Mouse (Mus musculus) myocyte (in vitro differentiated cells): ENCODE measurements around the gene Cwc15.

Source experiments
- E2F4 ChIP-seq: IDR thresholded peaks from one replicate; pipeline ENCODE4 v1.6.1; 2011; ENCODE audit warnings: mild to moderate bottlenecking, control low read depth, moderate library complexity; ENCODE audit not compliant: insufficient read depth
- MAX ChIP-seq: IDR thresholded peaks from one replicate; pipeline ENCODE4 v1.6.1; 2011; ENCODE audit warnings: low read depth, mild to moderate bottlenecking, control low read depth
- MYOD1 ChIP-seq, 3 experiments: IDR thresholded peaks; one replicate each; pipeline ENCODE4 v1.6.1; 2011; ENCODE audit warnings: control low read depth in 2 of 3, low read depth in 2 of 3, mild to moderate bottlenecking in 2 of 3, moderate library complexity in 1 of 3; ENCODE audit not compliant: insufficient read length in 2 of 3, control insufficient read depth in 1 of 3
- POLR2A ChIP-seq: IDR thresholded peaks from one replicate; pipeline ENCODE4 v1.6.1; 2011; ENCODE audit warnings: low read depth, mild to moderate bottlenecking, control low read depth, moderate library complexity; ENCODE audit not compliant: insufficient read length
- REST ChIP-seq: IDR thresholded peaks from one replicate; pipeline ENCODE4 v1.6.1; 2011; ENCODE audit warnings: mild to moderate bottlenecking, control low read depth, moderate library complexity; ENCODE audit not compliant: insufficient read depth, insufficient read length
- SRF ChIP-seq: IDR thresholded peaks from one replicate; pipeline ENCODE4 v1.6.1; 2011; ENCODE audit warnings: low read depth; ENCODE audit not compliant: control insufficient read depth, insufficient read length
- TCF12 ChIP-seq: IDR thresholded peaks from one replicate; pipeline ENCODE4 v1.6.1; 2011; ENCODE audit warnings: mild to moderate bottlenecking, control low read depth; ENCODE audit not compliant: poor library complexity, insufficient read depth, severe bottlenecking
- TCF3 ChIP-seq: IDR thresholded peaks from one replicate; pipeline ENCODE4 v1.6.1; 2011; ENCODE audit warnings: low read depth, control low read depth; ENCODE audit not compliant: insufficient read length
- USF1 ChIP-seq: IDR thresholded peaks from one replicate; pipeline ENCODE4 v1.6.1; 2011; ENCODE audit warnings: low read depth, mild to moderate bottlenecking, control low read depth, moderate library complexity

- TF ChIP-seq MAX (no peak), E2F4 (no peak), POLR2A (peak; percentile 35), TCF12 (no peak), REST (no peak), SRF (no peak), MYOD1 (IDR thresholded peaks at IDR 0.05; ENCODE audit: control insufficient read depth in 1 of 3, insufficient read length in 2 of 3, low read depth in 2 of 3) (no peak), TCF3 (no peak), USF1 (no peak)
Measured at GRCm38 (mm10) chr9:14548366-14548761, 47.9 kb downstream of the Cwc15 start.
